Mouse (Mus musculus) heart, postnatal 25 days (tissue): Measurements from ENCODE around the gene Gnaq. TPM values are rescaled to one million over a fixed set of nuclear protein-coding genes. Genes with fewer than 3 reads are reported as not detected.

Source experiments
- DNase-seq: peaks from one replicate; pipeline ENCODE4 v3.0.0; 2022; ENCODE audit warnings: low spot score
- intact Hi-C: fragments of 180-260 bp; cut with DNase I; formaldehyde crosslinking; loops from one replicate; pipeline ENCODE4 v1.15.1; 2025
- total RNA-seq, 2 experiments: library from RNA; stranded (reverse); gene quantifications; 2 replicates each; pipeline ENCODE4 v1.2.3; 2021

Gene Gnaq
- total RNA-seq, 2 experiments from 2014 or later: 24.9 to 25.8 TPM

DNA sequence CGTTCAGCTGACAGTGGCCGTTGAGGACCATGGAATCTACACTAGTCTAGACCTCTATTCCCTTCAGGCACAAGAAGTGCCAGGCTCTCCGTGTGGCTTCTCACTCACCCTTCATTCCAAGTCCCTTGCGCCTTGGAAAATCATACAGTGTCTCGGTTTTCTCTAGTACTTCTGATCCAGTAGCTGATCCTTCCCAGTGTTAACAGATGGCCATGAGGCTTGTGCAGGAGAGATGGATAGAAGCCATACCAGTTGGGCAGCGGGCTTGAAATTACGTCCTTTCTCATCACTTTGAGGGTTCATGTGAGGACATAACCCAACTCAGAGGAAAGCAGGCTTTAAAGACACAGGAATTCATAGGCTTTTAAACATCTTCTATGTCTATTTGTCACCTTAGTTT is 155.3 kb downstream of the Gnaq start:
- DNase-seq: no peak
- intact Hi-C loops: no loop called here

DNA sequence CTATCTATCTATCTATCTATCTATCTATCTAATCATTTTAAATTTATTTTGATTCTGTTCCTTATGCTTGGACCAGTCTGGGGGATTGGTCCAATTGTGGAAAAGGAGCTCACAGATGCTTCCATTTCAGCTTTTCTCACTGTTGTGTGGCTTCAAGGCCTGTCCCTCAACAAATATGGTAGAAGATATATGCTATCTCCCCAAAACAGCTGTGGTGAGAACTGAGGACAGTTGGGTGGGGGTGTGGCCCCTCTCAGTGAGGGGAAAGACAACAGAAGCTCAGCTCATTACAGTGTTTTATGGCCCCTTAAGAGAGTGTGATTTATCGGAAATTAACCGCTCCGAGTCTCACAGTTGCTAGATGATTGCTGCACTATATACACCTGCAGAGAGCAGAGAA is 158.5 kb downstream of the Gnaq start:
- intact Hi-C loops: no loop called here
- DNase-seq: no peak

DNA sequence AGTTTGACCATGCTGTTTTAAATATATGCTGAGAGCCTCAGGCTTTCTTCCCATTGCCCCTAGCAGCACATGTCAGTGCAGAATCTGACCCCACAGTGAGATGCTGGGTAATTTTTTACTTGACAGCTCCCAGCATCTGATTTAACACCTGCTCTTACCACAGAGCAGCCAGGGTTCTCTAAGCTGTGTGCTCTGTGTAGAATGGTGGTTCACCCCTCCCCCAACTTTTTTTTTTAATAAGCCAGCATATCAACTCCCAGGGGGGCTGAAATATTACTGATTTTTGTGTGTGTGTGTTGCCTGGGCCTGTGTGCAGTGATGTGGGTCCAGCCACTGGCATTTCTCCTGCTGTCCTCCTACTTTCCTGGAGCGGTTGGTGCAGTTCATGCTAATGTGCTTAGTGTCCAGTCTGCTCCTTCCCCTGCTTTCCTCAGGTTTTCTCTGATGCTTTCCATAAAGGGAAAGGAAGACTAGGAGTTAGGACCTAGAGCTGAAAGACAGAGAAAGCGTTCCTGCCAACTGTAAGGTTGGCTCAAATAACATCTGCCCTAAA is 159.5 kb downstream of the Gnaq start:
- intact Hi-C loops: no loop called here
- DNase-seq: no peak

DNA sequence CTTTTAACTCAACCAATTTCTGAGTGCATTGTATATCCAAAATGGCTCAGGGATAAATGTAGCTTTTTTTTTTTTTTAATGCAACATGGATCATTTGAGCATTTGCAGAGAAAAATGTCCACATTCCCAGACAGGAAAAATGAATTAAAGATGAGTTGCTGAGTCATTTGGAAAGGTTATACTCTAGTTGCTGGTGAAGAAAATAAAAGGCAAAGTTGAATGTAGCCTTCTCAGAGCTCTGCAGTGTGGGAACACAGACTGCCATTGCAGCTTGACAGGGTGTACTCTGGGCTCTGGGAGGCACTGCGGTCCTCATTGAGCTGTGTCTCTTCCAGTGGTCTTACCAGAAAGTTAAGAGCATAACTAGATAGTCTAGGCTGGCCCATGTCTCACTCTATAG is 160.3 kb downstream of the Gnaq start:
- no peak for DNase-seq
- intact Hi-C loops: no loop called here

DNA sequence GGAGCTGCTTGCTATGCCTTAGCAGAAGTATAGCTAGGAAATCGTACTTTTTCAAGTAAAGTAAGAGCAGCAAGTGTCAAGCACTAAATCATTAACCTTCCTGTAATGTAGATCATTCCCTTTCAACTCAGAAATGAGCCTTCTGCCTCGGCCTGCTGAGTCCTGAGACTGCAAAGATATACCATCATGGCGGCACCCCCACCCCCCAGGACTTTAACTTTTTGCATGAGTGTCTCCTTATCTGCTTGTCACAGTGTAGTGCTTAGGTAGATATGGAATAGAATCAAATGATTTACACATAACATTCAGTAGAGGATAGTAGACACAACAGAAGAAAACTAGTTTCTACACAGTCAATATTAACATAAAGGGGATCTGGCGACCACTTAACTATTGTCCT is 167.8 kb downstream of the Gnaq start:
- DNase-seq: no peak
- intact Hi-C loops: no loop called here

DNA sequence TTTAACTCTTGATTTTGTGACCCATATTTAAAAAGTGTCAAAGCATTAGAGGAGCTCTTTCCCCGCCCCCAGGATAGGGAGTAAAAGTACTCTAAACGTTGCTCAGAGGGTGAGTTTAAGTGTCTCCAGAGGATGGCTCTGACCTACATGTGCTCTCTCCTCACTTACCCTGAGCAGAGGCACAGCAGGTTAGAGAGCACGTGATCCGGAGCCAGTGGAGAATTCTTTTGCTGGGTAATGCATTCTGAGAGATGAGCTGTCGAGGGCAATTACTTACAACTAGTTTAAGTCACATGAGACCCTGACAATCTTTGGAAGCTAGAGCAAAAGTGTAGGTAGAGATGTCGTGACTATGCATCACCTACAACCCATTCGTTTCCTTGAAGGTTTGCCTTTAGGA is 168.7 kb downstream of the Gnaq start:
- no peak for DNase-seq
- intact Hi-C loops: no loop called here

DNA sequence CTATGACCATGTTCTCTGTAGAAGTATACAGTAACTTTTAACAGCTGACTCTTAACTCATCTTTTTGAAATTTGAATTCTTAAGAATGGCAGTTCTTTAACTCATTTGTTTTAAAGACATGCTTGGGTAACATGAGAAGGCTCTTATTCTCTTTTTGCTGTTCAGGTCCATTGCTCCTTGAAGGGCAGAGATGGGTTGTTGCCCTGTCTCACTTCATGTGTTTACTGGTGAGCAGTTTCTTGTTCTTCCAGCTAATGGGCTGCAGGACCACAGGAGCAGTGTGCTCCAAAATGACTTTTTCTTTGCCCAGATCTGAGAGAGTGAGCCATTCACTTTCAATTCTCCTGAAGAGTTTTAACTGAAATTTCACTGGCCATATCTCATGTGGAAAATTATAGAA is 176.4 kb downstream of the Gnaq start:
- intact Hi-C loops: no loop called here

DNA sequence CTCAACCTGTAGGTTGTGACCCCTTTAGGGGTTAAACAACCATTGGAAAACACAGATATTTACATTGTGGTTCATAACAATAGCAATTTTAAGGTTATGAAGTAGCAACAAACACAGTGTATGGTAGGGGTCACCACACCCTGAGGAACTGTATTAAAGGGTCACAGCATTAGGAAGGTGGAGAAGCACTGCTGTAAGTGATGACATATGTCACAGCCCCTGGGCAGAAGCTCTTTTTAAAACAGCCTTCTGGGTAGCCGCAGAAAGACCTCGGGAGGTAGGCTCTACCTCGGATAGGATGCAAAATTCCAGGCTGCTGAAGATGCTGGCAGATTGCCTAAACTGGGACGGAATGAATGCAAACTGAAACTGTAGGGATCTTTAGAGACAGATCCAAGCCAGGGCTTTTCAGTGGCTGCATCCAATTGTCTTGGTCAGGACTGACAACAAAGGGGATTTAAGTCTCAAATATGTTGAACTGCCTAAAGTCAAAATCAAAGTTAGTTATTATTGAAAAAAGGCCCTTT is 181.7 kb downstream of the Gnaq start:
- intact Hi-C loops: no loop called here
- no peak for DNase-seq

More for the DNA sequence above, 176.4 kb downstream of the Gnaq start:
- DNase-seq: no peak

DNA sequence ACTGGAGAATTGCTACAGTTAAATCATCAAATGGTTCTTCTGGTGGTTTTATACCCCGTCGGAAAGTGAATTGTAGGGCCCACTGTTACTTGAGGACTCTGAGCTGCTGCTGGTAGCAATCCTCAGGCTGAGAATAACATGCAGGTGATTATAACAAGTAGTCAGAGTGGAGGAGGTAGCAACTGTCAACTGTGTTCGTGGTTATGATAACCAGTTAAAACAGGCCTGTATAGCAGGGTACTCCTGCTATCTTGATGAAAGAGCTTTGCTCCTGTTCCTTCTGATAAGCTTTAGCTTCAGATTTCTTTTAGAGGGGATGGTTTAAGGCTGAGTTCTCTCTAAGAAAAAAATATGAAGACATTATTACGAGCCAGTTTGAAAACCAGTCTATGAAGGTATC is 182.9 kb downstream of the Gnaq start:
- DNase-seq: no peak

DNA sequence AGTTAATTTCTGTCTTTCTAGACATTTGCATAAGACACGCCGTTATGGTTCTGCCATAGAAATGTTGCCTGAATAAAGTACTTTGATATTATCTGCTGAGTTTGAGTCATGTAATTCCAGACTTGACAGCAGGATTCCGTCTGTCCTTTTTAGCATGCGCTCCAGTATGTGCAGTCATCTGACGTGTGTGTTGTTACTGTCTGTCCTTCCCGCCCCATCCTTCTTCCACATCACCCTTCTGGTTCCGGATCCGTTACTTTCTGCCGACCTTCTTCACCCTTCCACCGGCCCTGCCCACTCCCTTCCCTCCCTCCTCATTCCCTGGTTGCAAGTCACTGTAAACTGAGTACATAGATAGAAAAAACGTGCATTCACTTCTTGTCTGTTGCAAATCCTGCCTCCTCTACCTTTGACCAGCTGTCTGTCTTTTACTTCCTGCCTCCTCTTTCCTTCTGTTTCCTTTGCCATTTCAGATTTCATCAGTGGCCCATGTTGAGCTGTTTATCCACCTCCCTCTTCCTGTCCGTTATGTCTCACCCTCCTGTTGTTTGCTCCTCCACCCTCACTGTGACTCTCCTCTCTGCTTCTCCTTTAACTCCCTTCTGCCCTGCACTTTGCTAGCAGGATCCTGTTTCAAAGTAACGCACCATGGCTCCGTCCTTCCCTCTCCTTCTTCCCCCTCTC is 185.6 kb downstream of the Gnaq start:
- intact Hi-C loops: no loop called here
- no peak for DNase-seq

More for the DNA sequence above, 182.9 kb downstream of the Gnaq start:
- intact Hi-C loops: no loop called here

DNA sequence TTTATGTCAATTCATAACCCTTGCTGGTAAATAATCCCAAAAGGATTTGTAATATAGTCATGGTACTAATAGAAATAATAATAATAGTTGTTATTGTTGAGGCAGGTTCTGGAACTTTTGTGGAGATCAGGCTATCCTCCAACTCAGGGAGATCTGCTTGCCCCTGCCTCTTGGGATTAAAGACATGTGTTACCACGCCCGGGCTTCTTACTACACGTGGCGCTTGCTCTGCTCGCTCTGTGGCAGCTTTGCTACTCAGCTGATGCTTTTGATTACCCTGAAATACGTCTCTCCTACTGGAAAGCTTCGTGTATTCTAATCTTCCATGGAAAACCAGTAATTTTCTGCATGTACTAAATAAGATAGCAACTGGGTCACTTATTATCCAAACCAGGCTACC is 187.4 kb downstream of the Gnaq start:
- no peak for DNase-seq
- intact Hi-C loops: no loop called here

DNA sequence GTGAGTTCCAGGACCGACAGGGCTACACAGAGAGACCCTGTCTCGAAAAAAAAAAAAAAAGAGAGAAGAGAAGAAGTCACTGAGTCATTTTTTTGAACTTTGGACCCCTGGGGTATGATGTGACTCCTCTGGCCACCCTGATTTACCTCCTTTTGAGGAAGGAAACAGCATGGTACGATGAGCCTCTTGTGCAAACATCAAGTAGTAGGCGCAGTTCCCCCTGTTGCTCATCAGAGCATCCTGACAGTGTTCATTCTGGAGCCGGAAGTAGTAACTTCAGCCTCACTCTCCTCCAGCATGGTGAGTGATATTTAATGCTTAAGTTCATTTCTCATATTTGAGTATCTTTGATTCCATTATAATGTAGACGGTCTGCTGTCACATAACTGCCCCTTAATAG is 190.4 kb downstream of the Gnaq start:
- intact Hi-C loops: no loop called here

DNA sequence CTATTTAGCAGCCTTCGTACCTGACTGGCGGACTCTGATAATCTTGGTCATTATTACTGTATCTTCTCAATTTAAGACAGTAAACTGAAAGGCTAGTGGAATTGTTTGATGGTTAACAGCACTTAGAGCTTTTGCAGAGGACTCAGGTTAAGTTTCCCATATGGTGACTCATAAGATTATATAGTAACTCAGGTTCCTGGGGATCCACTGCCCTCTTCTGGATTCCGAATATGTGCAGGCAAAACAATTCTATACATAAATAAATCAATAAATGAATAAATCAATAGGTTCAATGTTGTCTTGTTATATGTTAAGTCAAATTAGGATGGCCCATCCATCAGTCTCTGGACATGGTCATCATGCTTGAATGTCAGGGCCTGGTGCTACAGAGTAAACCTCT is 191.6 kb downstream of the Gnaq start:
- DNase-seq: no peak
- intact Hi-C loops: no loop called here

More for the DNA sequence above, 190.4 kb downstream of the Gnaq start:
- DNase-seq: no peak

DNA sequence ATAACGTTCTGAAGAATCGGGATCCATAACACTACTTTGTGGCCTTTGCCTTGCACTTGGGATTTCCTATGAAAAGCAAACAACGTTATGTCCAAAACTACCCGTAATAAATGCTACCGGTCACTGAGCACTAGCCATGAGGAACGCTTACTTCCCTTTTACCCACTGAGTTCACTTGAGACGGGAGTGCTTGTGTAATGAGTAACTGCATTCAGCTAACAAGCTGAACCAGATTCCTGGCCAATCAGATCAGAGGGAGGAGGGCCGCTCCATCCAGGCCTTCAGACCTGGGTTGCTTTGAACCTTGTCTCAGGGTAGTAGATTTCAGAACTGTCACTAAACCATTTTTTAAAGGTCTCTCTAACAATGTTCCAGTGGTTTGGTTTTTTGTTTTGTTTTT is 193.3 kb downstream of the Gnaq start:
- no peak for DNase-seq
- intact Hi-C loops: loop anchor here (5.0 kb wide), 1 partner anchor 194 kb away; the partner anchor contains the start of gene Gnaq

DNA sequence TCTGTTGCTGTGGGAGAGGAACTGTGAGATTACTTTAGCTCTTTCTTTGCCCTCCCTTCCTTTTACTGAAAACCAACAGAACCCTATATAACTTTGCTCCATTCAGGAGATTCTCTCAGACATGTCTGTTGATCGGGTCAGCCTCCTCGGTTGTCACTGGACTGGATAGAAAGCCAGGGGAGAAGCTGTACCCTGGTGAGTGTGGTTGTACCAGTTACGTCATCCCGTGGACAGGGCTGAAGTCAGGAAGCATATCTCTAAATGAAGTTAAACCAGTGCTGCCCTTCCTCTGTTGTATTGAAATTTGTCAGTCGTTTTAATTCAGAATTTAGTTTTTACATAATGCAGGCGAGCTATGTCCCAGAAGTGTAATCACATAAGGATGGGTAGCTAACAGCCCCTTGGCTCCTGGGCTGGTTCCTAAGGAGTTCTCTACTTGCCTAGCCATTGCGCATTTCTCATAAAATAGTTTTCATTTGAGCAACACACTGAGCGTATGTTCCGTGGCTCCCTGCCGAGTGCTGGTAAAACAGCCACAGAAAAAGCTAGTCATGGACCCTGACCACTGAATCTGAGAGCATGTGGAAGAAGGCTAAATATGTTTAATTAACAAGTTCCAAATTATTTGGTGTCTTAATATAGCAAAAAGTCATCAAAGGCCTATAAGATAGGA is 194.9 kb downstream of the Gnaq start:
- intact Hi-C loops: loop anchor here (5.0 kb wide), 1 partner anchor 195 kb away; the partner anchor contains the start of gene Gnaq
- DNase-seq: no peak

DNA sequence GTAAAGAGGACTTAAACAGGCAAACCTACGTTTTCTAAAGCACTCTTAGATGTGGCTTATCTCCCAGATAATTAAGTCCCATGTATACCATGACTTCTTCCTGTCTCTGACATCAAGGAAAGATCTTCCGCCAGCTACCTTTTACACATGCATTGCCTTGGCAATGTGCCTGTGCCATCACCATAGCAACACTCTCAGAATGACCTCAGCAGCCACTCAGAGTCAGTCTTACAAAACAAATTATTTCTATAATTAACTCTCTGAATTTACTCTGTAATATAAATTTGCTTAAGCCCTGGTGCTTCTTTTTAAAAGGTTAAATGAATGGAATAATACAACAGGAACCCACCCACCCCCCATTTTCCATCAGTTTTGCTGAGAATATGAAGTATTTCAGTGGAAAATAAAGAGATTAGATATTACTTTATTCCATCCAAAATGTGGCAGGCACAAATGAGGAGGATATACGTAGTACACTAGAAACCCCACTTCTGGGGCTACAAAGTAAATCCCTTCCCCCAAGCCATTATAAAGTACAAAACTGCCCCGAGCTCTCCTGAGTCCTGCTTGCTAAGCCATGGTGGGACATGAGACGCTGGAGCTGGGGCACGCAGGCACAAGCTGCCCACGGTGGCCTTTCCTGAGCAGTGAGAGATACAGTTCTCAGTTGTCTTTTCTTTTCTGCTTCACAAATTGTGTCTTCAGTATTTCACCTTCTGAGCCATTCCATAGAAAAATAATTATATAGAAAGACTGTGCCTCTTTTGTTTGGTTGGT is 195.6 kb downstream of the Gnaq start:
- intact Hi-C loops: loop anchor here (5.0 kb wide), 1 partner anchor 196 kb away; the partner anchor contains the start of gene Gnaq
- DNase-seq: no peak

DNA sequence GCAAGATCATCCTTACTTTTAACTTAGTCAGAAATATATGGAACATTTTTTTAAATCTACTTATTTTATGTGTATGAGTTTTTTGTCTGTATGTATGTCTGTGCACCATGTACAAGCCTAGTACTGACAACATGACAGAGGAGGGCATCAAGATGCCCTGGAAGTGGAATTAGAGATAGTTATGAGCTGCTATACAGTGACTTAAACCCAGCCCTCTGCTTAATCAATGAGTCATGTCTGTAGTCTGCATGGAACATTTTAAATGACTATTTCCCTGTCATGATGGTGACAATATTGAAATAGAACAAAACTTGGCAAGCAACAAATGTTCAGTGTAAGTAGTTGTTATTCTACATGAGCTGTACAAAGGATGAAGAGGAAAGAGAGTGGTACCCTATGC is 196.4 kb downstream of the Gnaq start:
- intact Hi-C loops: loop anchor here (5.0 kb wide), 1 partner anchor 197 kb away; the partner anchor contains the start of gene Gnaq
- no peak for DNase-seq

DNA sequence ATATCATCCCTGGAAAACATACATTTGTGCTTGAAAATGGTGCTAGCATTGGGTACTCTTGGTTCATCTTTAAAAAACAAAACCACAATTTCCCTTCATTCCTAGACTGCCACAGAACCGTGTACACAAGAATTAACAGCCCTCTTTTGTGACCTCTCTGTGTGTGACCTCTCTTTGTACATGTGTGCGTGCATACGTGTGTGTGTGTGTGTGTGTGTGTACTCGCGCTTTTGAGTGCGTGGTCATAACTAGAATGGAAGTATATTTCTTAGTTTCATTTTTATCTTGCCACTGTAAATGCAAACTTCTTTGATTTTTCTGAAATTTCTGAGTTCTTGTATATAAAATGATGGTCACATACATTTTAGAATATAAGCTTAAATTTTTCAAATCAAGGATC is 197.0 kb downstream of the Gnaq start:
- intact Hi-C loops: loop anchor here (5.0 kb wide), 1 partner anchor 197 kb away; the partner anchor contains the start of gene Gnaq
- DNase-seq: no peak

DNA sequence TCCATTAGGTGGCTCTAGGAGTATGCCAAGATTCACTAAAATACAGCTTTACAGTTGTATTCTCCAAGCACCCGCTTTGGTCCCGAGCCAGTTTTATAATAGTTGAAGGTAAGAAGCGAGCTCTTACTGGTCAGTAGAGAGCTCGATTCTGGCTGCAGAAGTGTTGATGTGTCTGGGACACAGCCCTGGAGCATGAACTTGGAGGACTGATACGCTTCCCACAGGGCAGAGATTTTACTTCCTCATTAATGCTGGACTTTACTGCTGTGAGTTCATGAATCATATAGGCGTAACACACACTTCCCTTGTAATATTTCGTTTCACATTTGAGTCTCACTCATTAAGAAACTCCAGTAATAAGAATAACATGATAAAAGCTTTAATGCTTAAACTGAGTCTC is 197.5 kb downstream of the Gnaq start:
- DNase-seq: no peak

DNA sequence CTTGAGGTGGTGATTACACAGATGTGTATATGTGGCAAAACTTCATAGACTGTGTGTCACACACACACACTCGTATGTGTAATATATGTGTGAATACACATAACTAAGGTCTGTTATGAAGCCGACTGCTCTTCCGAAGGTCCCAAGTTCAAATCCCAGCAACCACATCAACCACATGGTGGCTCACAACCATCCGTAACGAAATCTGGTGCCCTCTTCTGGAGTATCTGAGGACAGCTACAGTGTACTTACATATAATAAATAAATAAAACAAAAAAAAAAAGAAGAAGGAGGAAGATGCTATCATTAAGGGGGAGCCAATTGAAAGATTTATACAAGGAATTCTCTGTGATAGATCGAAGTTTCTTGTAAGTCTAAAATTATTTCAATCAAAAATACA is 198.4 kb downstream of the Gnaq start:
- no peak for DNase-seq
- intact Hi-C loops: no loop called here

More for the DNA sequence above, 197.5 kb downstream of the Gnaq start:
- intact Hi-C loops: no loop called here
